Mouse (Mus musculus) liver, adult 2 months (tissue): Measurements from ENCODE around the gene Ppp6r3. TPM values are rescaled to one million over a fixed set of nuclear protein-coding genes. Genes with fewer than 3 reads are reported as not detected.

Experiments used
- DNase-seq: peaks from one replicate; pipeline ENCODE4 v3.0.0-alpha.2; 2011; ENCODE audit warnings: low read depth, low spot score; ENCODE audit errors: extremely low read depth
- H3K27ac ChIP-seq: fragments of 200-500 bp; replicated peaks from 2 replicates; pipeline ENCODE4 v1.5.1; 2012; ENCODE audit warnings: low read depth, mild to moderate bottlenecking, control low read depth, inconsistent platforms, low read length; ENCODE audit not compliant: insufficient read depth
- H3K27me3 ChIP-seq: fragments of 200-500 bp; 2 replicates; pipeline ENCODE4 v1.6.1; 2012; ENCODE audit warnings: mild to moderate bottlenecking, moderate library complexity, low read length, inconsistent platforms; ENCODE audit not compliant: control insufficient read depth, insufficient read depth
- H3K36me3 ChIP-seq: fragments of 200-500 bp; 2 replicates; pipeline ENCODE4 v1.6.1; 2012; ENCODE audit warnings: low read length, inconsistent platforms; ENCODE audit not compliant: control insufficient read depth, insufficient read depth
- H3K4me1 ChIP-seq: fragments of 200-500 bp; 2 replicates; pipeline ENCODE4 v1.6.1; 2011; ENCODE audit warnings: low read length; ENCODE audit not compliant: control insufficient read depth, insufficient read depth
- H3K4me3 ChIP-seq: fragments of 200-500 bp; 2 replicates; pipeline ENCODE4 v1.5.1; 2011; ENCODE audit warnings: low read depth, mild to moderate bottlenecking, control low read depth, low read length, moderate library complexity; ENCODE audit not compliant: insufficient read depth
- H3K79me2 ChIP-seq: fragments of 200-500 bp; 2 replicates; pipeline ENCODE4 v1.6.1; 2012; ENCODE audit warnings: inconsistent platforms, mild to moderate bottlenecking, low read length, moderate library complexity; ENCODE audit not compliant: control insufficient read depth, insufficient read depth
- H3K9ac ChIP-seq: fragments of 200-500 bp; 2 replicates; pipeline ENCODE4 v1.6.1; 2012; ENCODE audit warnings: low read depth, mild to moderate bottlenecking, control low read depth, inconsistent platforms, low read length
- CTCF ChIP-seq: fragments of 200-500 bp; IDR thresholded peaks from 2 replicates; pipeline ENCODE4 v1.5.1; 2011; ENCODE audit warnings: low read depth, low read length, control low read depth
- POLR2A ChIP-seq: fragments of 200-500 bp; IDR thresholded peaks from 2 replicates; pipeline ENCODE4 v1.6.1; 2011; ENCODE audit warnings: low read length, control low read depth; ENCODE audit not compliant: insufficient read depth; ENCODE audit errors: extremely low read depth
- WGBS: fragments of 180-500 bp; shearing (Covaris S2); methylation state at CpG from one replicate; pipeline ENCODE4 v1.1.7; 2018; 5-methylcytosine and 5-hydroxymethylcytosine counted together
- polyA plus RNA-seq: library from polyadenylated mRNA; depleted of rRNA; stranded (reverse); fragments of >200 nt; gene quantifications from 2 replicates; pipeline ENCODE4 v1.2.3, GENCODE M21; 2012
- total RNA-seq: library from RNA; depleted of rRNA; stranded (reverse); fragments of >200 nt; gene quantifications from 2 replicates; pipeline ENCODE4 v1.2.3, GENCODE M21; 2014

The Ppp6r3 gene
- total and polyA plus RNA-seq, 2 experiments, result 27.7 to 63.7 TPM

DNA sequence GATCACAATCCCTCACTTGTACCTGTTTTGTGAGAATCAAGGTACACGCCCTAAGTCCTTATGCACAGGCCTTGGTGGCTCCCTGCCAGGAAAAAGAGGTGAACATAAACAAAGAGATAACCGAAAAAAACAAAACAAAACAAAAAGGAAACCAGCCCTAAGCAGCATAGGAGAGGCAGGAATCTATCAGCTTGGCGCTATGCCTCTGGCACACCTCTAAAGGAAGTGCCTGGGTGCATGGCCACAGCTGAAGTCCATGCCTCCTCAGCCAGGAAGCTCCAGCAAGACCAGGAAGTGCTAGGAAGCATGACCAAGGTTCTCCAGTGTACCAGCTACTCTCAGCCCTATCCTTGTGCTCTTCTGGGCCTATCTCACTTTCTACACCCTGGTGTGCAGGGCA, 126.3 kb downstream of the Ppp6r3 start:
- no peaks in the 10 kb centered on the region for H3K79me2 ChIP-seq
- no peaks in the 10 kb centered on the region for H3K4me1 ChIP-seq
- H3K36me3 ChIP-seq, result no peaks in the 10 kb centered on the region; the same call in 1 of the 2 replicates
- no peak for DNase-seq
- 75% methylated on average over 3 of the region's 3 CpGs for WGBS
- no peak overlapping the region for H3K27ac ChIP-seq
- TF ChIP-seq POLR2A (no peak), CTCF (no peak)
- H3K9ac ChIP-seq, result no peak overlapping the region
- H3K4me3 ChIP-seq, result no peak overlapping the region
- no peaks in the 10 kb centered on the region for H3K27me3 ChIP-seq

DNA sequence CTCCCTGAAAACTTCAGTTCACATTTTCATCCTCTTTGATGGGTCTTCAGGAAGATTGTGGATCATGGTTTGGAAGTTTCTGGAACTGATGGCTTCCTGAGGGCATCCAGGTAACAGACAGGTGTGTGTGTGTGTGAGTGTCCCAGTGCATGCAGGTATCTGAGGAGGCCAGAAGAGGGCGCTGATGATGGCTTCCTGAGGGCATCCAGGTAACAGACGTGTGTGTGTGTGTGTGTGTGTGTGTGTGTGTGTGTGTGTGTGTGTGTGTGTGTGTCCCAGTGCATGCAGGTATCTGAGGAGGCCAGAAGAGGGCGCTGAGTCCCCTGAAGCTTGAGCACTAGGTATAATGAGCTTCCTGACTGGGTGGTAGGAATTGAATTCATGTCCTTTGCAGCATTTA, 128.2 kb downstream of the Ppp6r3 start:
- Histone ChIP-seq H3K27me3 (no peaks in the 10 kb centered on the region), H3K4me3 (no peak overlapping the region), H3K27ac (no peak overlapping the region), H3K36me3 (no peaks in the 10 kb centered on the region), H3K4me1 (no peaks in the 10 kb centered on the region), H3K9ac (no peak overlapping the region), H3K79me2 (no peaks in the 10 kb centered on the region)
- no peak for DNase-seq
- TF ChIP-seq CTCF, result no peak
- no peak for TF ChIP-seq POLR2A
- whole genome bisulfite sequencing, result 62% methylated on average over 3 of the region's 3 CpGs

DNA sequence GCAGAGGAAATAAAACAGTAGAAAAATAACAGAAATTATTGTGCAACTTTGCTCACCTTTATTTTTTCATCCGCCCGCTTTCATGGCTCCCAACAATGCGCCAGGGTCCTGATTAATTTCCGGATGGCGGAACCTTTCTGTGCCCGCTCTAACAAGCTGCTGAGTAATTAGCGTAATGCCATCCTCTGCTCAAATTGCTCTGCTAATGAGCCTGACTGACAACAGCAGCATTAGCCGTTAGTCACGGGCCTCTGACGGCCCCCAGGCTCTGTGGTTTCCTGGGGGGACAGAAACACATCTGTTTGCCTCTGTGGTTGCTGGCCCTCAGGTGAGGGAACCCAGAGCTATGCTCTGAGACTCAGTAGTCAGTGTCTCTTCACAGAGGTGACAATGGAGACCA, 134.5 kb downstream of the Ppp6r3 start:
- Histone ChIP-seq H3K4me1 (no peaks in the 10 kb centered on the region), H3K79me2 (no peaks in the 10 kb centered on the region), H3K4me3 (no peak overlapping the region), H3K9ac (no peak overlapping the region), H3K36me3 (no peaks in the 10 kb centered on the region), H3K27me3 (no peaks in the 10 kb centered on the region), H3K27ac (no peak overlapping the region)
- DNase-seq, result no peak
- WGBS, result 86% methylated on average over 10 of the region's 10 CpGs
- TF ChIP-seq CTCF (no peak), POLR2A (no peak)

DNA sequence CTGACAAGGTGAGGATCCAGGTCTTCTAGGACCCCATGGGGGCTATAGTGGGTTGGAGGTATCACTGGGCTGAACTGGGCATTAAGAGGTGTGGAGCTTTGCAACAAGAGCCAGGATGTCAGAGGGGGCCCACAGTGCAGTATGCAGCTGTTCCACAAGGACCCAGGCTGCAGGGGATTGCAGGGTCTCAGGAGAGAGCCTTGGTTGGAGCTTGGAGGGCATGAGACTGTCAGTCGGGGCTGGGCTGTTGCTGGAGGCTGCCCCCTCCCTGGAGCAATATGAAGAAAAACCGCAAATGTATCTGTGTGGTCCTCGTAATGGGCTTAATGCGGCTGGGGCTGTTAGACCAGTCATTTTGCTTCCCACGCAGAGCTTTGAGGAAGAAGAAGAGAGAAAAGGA, 134.9 kb downstream of the Ppp6r3 start:
- DNase-seq, result no peak
- WGBS, result 74% methylated on average over 5 of the region's 5 CpGs
- Histone ChIP-seq H3K4me1 (no peaks in the 10 kb centered on the region), H3K36me3 (no peaks in the 10 kb centered on the region), H3K4me3 (no peak overlapping the region), H3K27me3 (no peaks in the 10 kb centered on the region), H3K79me2 (no peaks in the 10 kb centered on the region), H3K27ac (no peak overlapping the region), H3K9ac (no peak overlapping the region)
- TF ChIP-seq POLR2A, result no peak
- TF ChIP-seq CTCF, result no peak

DNA sequence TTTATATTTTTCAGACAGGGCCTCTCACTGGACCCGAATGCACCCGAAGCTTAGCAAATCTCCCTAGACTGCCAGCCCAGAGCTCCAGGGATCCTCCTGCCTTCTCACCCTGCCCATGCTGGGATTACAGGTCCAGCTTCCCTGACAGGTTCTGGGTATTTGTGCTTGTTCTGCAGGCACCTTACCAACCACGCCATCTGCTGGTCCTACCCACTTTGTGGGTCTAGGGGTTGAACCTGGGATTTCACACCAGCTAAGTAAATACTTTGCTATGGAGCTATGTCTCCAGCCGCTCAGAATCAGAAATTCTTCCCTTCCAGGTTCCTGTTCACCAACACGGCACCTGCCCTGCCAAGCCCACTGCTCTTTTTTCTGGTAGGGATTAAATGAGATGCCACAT, 137.6 kb downstream of the Ppp6r3 start:
- Histone ChIP-seq H3K4me3 (no peak overlapping the region), H3K27ac (no peak overlapping the region), H3K79me2 (no peaks in the 10 kb centered on the region), H3K36me3 (no peaks in the 10 kb centered on the region), H3K27me3 (no peaks in the 10 kb centered on the region), H3K9ac (no peak overlapping the region), H3K4me1 (no peaks in the 10 kb centered on the region)
- 60% methylated on average over 5 of the region's 5 CpGs for WGBS
- DNase-seq, result no peak
- TF ChIP-seq POLR2A (no peak), CTCF (peak; percentile 12; the same call in 1 of the 2 replicates)

DNA sequence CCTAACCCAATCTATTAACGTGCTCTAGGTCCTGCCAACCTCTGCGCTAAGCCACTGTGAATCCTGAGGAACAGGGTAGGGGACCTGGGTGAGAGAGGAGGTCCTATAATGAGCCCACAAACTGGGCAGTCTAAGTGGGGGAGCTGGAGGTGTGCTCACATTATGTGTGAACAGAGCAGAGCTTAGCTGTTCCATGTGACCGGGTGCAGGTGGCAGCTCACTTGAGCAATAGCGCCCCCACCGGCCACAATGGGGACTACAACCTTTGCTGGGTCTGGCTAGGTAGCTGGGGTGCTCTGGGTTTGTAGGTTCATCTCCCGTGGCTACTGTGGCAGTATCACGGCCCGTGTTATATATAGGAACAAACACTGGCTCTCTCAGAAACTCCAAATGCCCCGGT, 138.7 kb downstream of the Ppp6r3 start:
- no peak for DNase-seq
- TF ChIP-seq POLR2A, result no peak
- TF ChIP-seq CTCF, result peak; percentile 72
- WGBS, result 50% methylated on average over 9 of the region's 9 CpGs

More for the DNA sequence above, 138.7 kb downstream of the Ppp6r3 start:
- Histone ChIP-seq H3K9ac (no peak overlapping the region), H3K36me3 (no peaks in the 10 kb centered on the region), H3K79me2 (no peaks in the 10 kb centered on the region), H3K27me3 (no peaks in the 10 kb centered on the region), H3K4me1 (no peaks in the 10 kb centered on the region), H3K27ac (no peak overlapping the region), H3K4me3 (no peak overlapping the region)
